Mouse (Mus musculus) myocyte (in vitro differentiated cells): Measurements from ENCODE around the gene Pah. TPM values are rescaled to one million over a fixed set of nuclear protein-coding genes. Genes with fewer than 3 reads are reported as not detected.

Experiments used
- H3K27me3 ChIP-seq: one replicate; pipeline ENCODE4 v1.6.1; 2011; ENCODE audit not compliant: control insufficient read depth, insufficient read depth, insufficient read length
- H3K36me3 ChIP-seq: one replicate; pipeline ENCODE4 v1.6.1; 2011; ENCODE audit not compliant: control insufficient read depth, insufficient read depth
- H3K4me2 ChIP-seq: one replicate; pipeline ENCODE4 v1.6.1; 2011; ENCODE audit warnings: low read depth, control low read depth
- H3K4me3 ChIP-seq: one replicate; pipeline ENCODE4 v1.5.1; 2011; ENCODE audit warnings: mild to moderate bottlenecking, control low read depth, moderate library complexity
- H3K79me2 ChIP-seq: one replicate; pipeline ENCODE4 v1.6.1; 2011; ENCODE audit not compliant: control insufficient read depth, insufficient read depth
- H3ac ChIP-seq: one replicate; pipeline ENCODE4 v1.6.1; 2011; ENCODE audit not compliant: control insufficient read depth, insufficient read length
- CEBPB ChIP-seq: IDR thresholded peaks from 2 replicates; pipeline ENCODE4 v1.6.1; 2011; ENCODE audit warnings: mild to moderate bottlenecking, moderate library complexity; ENCODE audit not compliant: poor library complexity, insufficient read depth, severe bottlenecking
- E2F4 ChIP-seq: IDR thresholded peaks from one replicate; pipeline ENCODE4 v1.6.1; 2011; ENCODE audit warnings: mild to moderate bottlenecking, control low read depth, moderate library complexity; ENCODE audit not compliant: insufficient read depth
- MAX ChIP-seq: IDR thresholded peaks from one replicate; pipeline ENCODE4 v1.6.1; 2011; ENCODE audit warnings: low read depth, mild to moderate bottlenecking, control low read depth
- MYOD1 ChIP-seq, 3 experiments: IDR thresholded peaks; one replicate each; pipeline ENCODE4 v1.6.1; 2011; ENCODE audit warnings: control low read depth in 2 of 3, low read depth in 2 of 3, mild to moderate bottlenecking in 2 of 3, moderate library complexity in 1 of 3; ENCODE audit not compliant: insufficient read length in 2 of 3, control insufficient read depth in 1 of 3
- MYOG ChIP-seq, 3 experiments: IDR thresholded peaks; one replicate each; pipeline ENCODE4 v1.6.1; 2011; ENCODE audit warnings: control low read depth in 2 of 3, low read depth in 2 of 3, mild to moderate bottlenecking in 2 of 3; ENCODE audit not compliant: insufficient read length in 2 of 3, control insufficient read depth in 1 of 3, insufficient read depth in 1 of 3
- POLR2A ChIP-seq: IDR thresholded peaks from one replicate; pipeline ENCODE4 v1.6.1; 2011; ENCODE audit warnings: low read depth, mild to moderate bottlenecking, control low read depth, moderate library complexity; ENCODE audit not compliant: insufficient read length
- POLR2AphosphoS2 ChIP-seq: IDR thresholded peaks from one replicate; pipeline ENCODE4 v1.6.1; 2011; ENCODE audit warnings: low read depth, control low read depth; ENCODE audit not compliant: insufficient read length
- REST ChIP-seq: IDR thresholded peaks from one replicate; pipeline ENCODE4 v1.6.1; 2011; ENCODE audit warnings: mild to moderate bottlenecking, control low read depth, moderate library complexity; ENCODE audit not compliant: insufficient read depth, insufficient read length
- SRF ChIP-seq: IDR thresholded peaks from one replicate; pipeline ENCODE4 v1.6.1; 2011; ENCODE audit warnings: low read depth; ENCODE audit not compliant: control insufficient read depth, insufficient read length
- TCF12 ChIP-seq: IDR thresholded peaks from one replicate; pipeline ENCODE4 v1.6.1; 2011; ENCODE audit warnings: mild to moderate bottlenecking, control low read depth; ENCODE audit not compliant: poor library complexity, insufficient read depth, severe bottlenecking
- TCF3 ChIP-seq: IDR thresholded peaks from one replicate; pipeline ENCODE4 v1.6.1; 2011; ENCODE audit warnings: low read depth, control low read depth; ENCODE audit not compliant: insufficient read length
- USF1 ChIP-seq: IDR thresholded peaks from one replicate; pipeline ENCODE4 v1.6.1; 2011; ENCODE audit warnings: low read depth, mild to moderate bottlenecking, control low read depth, moderate library complexity
- polyA plus RNA-seq: library from polyadenylated mRNA; unstranded; fragments of >200 nt; fragmentation: generic; extraction: Trizol; gene quantifications from one replicate; pipeline ENCODE4 v1.2.1, GENCODE M21; 2012; ENCODE audit warnings: missing spikeins

Gene Pah
- polyA plus RNA-seq, 1 experiment = not detected

DNA sequence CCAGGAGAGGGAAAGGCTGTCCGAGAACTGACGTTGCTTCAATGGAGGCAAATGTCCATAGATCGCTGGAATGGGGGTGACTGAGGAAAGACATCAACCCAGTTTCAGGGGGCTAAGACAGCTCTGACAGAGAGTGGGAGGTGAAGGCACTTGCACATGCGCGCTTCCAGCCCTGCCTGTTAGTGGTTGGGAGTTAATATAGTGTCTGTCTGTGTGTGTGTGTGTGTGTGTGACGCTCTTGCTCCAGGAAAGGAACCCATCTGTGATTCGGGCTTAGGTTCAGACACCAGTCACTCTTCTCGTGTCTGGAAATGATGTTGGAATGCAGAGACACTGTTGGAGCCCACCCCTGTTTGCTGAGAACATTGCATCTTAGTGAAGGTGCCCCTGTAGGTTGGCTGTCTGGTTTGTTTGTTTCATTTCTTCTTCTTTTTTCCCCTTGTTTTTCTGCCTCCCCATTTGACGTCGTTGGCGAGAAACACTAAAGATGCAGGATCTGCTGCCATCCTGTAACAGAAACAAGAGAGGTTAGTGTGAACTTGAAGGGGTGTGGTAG lies 30.0 kb upstream of the Pah start:
- no peak overlapping the region for H3K4me3 ChIP-seq
- H3K79me2 ChIP-seq = no peaks in the 10 kb centered on the region
- H3K36me3 ChIP-seq = no peaks in the 10 kb centered on the region
- H3ac ChIP-seq = no peak overlapping the region
- TF ChIP-seq MYOD1 (IDR thresholded peaks at IDR 0.05; ENCODE audit: control insufficient read depth in 1 of 3, insufficient read length in 2 of 3, low read depth in 2 of 3) = no peak
- H3K4me2 ChIP-seq = no peak overlapping the region
- peaks cover 32% of the 10 kb centered on the region for H3K27me3 ChIP-seq

DNA sequence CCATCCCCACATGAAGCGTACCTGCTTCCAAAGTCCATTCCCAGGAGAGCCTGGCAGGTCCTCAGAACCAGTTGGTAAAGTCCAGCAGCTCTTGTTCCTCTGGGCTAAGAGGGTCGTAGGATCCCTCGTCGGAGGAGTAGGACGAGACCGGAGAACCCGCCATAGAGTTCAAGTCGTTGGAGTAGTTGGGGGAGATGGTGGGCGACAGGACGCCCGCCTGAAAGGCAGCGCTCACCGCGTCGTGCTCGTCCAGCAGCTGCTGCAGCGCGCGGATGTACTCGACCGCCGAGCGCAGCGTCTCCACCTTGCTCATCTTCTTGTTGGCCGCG lies 29.3 kb upstream of the Pah start:
- no peaks in the 10 kb centered on the region for H3K79me2 ChIP-seq
- no peak overlapping the region for H3K4me3 ChIP-seq
- TF ChIP-seq SRF (no peak), POLR2AphosphoS2 (no peak), TCF12 (no peak), USF1 (no peak)
- H3K36me3 ChIP-seq = no peaks in the 10 kb centered on the region
- no peak overlapping the region for H3ac ChIP-seq
- H3K27me3 ChIP-seq = peaks cover 32% of the 10 kb centered on the region
- no peak overlapping the region for H3K4me2 ChIP-seq

DNA sequence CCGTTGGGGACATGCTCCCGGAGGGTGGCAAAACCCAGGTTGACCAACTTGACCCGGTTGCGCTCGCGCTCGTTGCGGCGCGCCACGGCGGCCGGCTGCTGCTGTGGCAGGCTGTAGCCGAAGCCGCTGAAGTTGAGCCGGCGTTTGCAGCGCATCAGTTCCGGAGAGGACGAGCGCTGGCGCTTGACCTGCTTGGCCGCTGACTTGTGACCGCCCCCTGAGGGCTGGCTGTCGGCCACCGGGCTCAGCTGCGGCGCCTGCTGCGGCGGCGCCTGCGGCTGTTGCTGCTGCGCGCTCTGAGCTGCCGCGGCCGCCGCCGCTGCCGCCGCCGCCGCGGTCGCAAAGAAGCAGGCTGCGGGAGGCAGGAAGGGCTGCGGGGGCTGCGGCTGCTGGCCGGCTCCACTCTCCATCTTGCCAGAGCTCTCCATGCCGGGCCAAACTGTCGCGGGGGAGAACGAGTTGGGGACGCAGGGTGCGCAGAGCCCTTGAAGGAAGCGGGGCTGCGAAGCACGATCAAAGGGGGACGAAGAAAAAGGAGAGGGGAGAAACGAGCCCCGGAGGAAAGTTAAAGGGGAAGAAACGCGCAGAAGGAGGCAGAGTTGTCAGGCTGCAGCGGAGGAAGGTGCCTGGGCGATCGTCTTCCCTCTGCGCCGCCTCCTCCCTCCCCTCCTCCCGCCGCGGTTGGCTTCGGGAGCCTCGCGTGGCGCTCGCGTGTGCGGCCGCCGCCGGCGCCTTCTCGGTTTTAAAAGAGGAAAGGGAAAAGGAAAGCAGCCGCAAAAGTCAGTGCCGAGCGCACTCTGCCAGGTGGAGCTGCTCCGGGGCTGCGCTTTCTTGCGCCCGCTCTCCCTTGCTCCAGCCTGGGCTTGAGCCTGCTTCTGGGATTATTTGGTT lies 28.7 kb upstream of the Pah start:
- Histone ChIP-seq H3K4me3 (no peak overlapping the region), H3K36me3 (no peaks in the 10 kb centered on the region), H3K4me2 (no peak overlapping the region), H3K27me3 (peaks cover 32% of the 10 kb centered on the region), H3K79me2 (no peaks in the 10 kb centered on the region), H3ac (no peak overlapping the region)
- TF ChIP-seq USF1 = no peak
- TF ChIP-seq CEBPB = no peak
- TF ChIP-seq SRF = no peak
- TF ChIP-seq MYOG (IDR thresholded peaks at IDR 0.05; ENCODE audit: control insufficient read depth in 1 of 3, insufficient read depth in 1 of 3, insufficient read length in 2 of 3, low read depth in 2 of 3) = no peak
- no peak for TF ChIP-seq TCF3
- no peak for TF ChIP-seq REST
- no peak for TF ChIP-seq TCF12
- no peak for TF ChIP-seq MAX
- no peak for TF ChIP-seq POLR2AphosphoS2

DNA sequence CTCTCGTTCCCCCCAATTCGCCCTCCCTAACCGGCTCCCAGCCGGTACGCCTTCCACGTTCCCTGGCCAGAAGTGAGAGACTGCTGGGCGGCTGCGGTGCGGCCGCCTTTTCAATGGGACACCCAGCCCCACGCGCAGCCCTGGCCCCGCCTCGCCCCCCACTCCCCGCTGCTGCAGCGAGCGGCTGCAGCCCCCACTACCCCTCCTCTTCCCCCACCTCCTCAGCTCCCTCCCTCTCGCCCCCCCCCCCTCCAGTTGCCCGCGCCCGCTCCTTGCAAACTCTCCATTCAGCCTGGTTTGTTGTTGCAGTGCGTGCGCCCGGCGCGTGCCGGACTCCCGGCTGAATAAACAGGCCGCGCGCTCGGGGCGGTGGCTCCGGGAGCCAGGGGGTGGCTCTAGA lies 28.0 kb upstream of the Pah start, which contains the start of gene Ascl1:
TSS of gene Ascl1 (minus strand) at position 85 of the 400 bp plus-strand sequence.
- H3K79me2 ChIP-seq = no peaks in the 10 kb centered on the region
- H3K27me3 ChIP-seq = peaks cover 25% of the 10 kb centered on the region
- TF ChIP-seq POLR2AphosphoS2 (no peak), TCF3 (no peak), MYOD1 (IDR thresholded peaks at IDR 0.05; ENCODE audit: control insufficient read depth in 1 of 3, insufficient read length in 2 of 3, low read depth in 2 of 3) (no peak), REST (no peak), POLR2A (no peak), TCF12 (no peak), CEBPB (no peak), E2F4 (no peak), USF1 (no peak), SRF (no peak), MAX (no peak), MYOG (IDR thresholded peaks at IDR 0.05; ENCODE audit: control insufficient read depth in 1 of 3, insufficient read depth in 1 of 3, insufficient read length in 2 of 3, low read depth in 2 of 3) (no peak)
- H3K36me3 ChIP-seq = no peaks in the 10 kb centered on the region
- no peak within 1 kb of the TSS for H3K4me3 ChIP-seq
- no peak within 1 kb of the TSS for H3K4me2 ChIP-seq
- no peak within 1 kb of the TSS for H3ac ChIP-seq

DNA sequence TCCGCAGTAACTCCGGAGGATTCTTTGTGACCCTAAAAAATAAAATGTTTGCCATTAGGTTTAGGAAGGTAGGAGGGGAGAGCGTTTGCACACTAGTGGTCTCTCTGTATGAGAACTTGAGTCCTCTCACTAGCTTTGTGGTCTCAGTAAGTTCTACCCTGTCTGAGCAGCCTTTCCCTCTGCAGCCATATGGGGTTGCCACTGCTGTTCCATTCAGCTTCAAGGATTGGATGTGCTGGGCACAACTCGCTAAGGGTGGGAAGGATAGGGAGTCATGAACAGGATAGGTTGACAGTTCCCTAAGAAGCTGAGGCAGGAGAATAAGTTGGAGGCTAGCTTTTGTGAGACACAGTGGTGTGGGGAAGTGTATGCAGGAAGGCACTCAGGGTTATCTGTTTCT lies 27.4 kb upstream of the Pah start:
- TF ChIP-seq TCF3 (no peak), REST (no peak), POLR2AphosphoS2 (no peak), E2F4 (no peak), USF1 (no peak), MYOD1 (IDR thresholded peaks at IDR 0.05; ENCODE audit: control insufficient read depth in 1 of 3, insufficient read length in 2 of 3, low read depth in 2 of 3) (no peak), MAX (no peak), POLR2A (no peak), SRF (no peak), CEBPB (no peak), TCF12 (no peak), MYOG (IDR thresholded peaks at IDR 0.05; ENCODE audit: control insufficient read depth in 1 of 3, insufficient read depth in 1 of 3, insufficient read length in 2 of 3, low read depth in 2 of 3) (no peak)
- Histone ChIP-seq H3K27me3 (peaks cover 24% of the 10 kb centered on the region), H3ac (no peak overlapping the region), H3K79me2 (no peaks in the 10 kb centered on the region), H3K4me3 (no peak overlapping the region), H3K36me3 (no peaks in the 10 kb centered on the region), H3K4me2 (no peak overlapping the region)
